Mouse (Mus musculus) olfactory bulb, adult 2 months (tissue): ENCODE measurements around the gene Gpr62.

ENCODE experiments used
- CTCF ChIP-seq: fragments of 200-500 bp; IDR thresholded peaks from 2 replicates; pipeline ENCODE4 v1.5.1; 2012; ENCODE audit warnings: low read depth, mild to moderate bottlenecking, low read length, moderate library complexity; ENCODE audit not compliant: insufficient read depth
- POLR2A ChIP-seq: fragments of 200-500 bp; IDR thresholded peaks from 2 replicates; pipeline ENCODE4 v1.6.1; 2012; ENCODE audit warnings: mild to moderate bottlenecking, low read depth, low read length, moderate library complexity; ENCODE audit not compliant: insufficient read depth

GRCm38 (mm10) chr9:106512729-106513450 is 47.2 kb upstream of the Gpr62 start:
- no peak for TF ChIP-seq POLR2A
- TF ChIP-seq CTCF = no peak
